8 mouse cellular contexts compared by ENCODE assay signal in genomic region chr19:5956685-5957084, GRCm38 (mm10). TPM values are rescaled to one million over a fixed set of nuclear protein-coding genes. Genes with fewer than 3 reads are reported as not detected.
A peak's percentile ranks its signal among the peaks of the same experiment; 100 is the strongest.
DNase-seq lines count a peak whose midpoint lies in the region; ATAC-seq and TF ChIP-seq lines count a peak whose summit lies in the region.

No protein-coding gene starts in this region.

- no peak overlapping the region for H3K27ac ChIP-seq in limb, embryonic 14.5 days (replicated peaks; ENCODE audit: low read depth, low read length)

- no peak overlapping the region for H3K9ac ChIP-seq in limb, embryonic 14.5 days (ENCODE audit: low read depth, low read length, severe bottlenecking)

- peaks cover 72% of the 10 kb centered on the region for H3K36me3 ChIP-seq in limb, embryonic 14.5 days (ENCODE audit: control insufficient read depth, insufficient read depth, low read length)

- peak; percentile 50 for DNase-seq in ovary, adult 18-20 months (ENCODE audit: low spot score)
- no peak for DNase-seq in ovary, postnatal 10 days (ENCODE audit: low spot score)
- peak; percentile 92 to 95 for DNase-seq in cerebellum, postnatal 36 days
- peak; percentile 71 for DNase-seq in gastrocnemius, postnatal 25 days
- DNase-seq in kidney, adult 11 months = peak; percentile 60
- DNase-seq in limb, embryonic 14.5 days (ENCODE audit: low spot score) = peak; percentile 90
- DNase-seq in naive thymus-derived CD4-positive, alpha-beta T cell, adult 2 months (ENCODE audit: low read depth) = peak; percentile 84
- peak; percentile 48 for DNase-seq in telencephalon, adult 2 months (ENCODE audit: low read depth, low spot score)

- no peak overlapping the region for H3K4me2 ChIP-seq in limb, embryonic 14.5 days (replicated peaks; ENCODE audit: low read depth, low read length, severe bottlenecking)

- 32% methylated on average over 3 of the region's 3 CpGs for WGBS in limb, embryonic 14.5 days

- no peaks in the 10 kb centered on the region for H3K27me3 ChIP-seq in limb, embryonic 14.5 days (ENCODE audit: control insufficient read depth, insufficient read depth, low read length)

- peak; percentile 75; the same call in 1 of the 2 replicates for ATAC-seq in limb, embryonic 14.5 days (ENCODE audit: low FRiP score, low read depth)

- no peak overlapping the region for H3K4me3 ChIP-seq in limb, embryonic 14.5 days (replicated peaks; ENCODE audit: low read length)

- no peaks in the 10 kb centered on the region for H3K9me3 ChIP-seq in limb, embryonic 14.5 days (ENCODE audit: control insufficient read depth, low read length)

- no peaks in the 10 kb centered on the region for H3K4me1 ChIP-seq in limb, embryonic 14.5 days (ENCODE audit: control insufficient read depth, insufficient read depth, low read length)

- TF ChIP-seq POLR2A in limb, embryonic 14.5 days (IDR thresholded peaks at IDR 0.05; ENCODE audit: borderline replicate concordance, extremely low read depth, insufficient read depth, insufficient read length) = no peak

RNA-seq across cellular contexts. Expression of gene Pola2, which starts 7.3 kb away (rescaled TPM):
- 10 to 100 TPM in 1 of 2 experiments, 1 to 10 TPM in 1; 9.2 to 10.8 TPM for total RNA-seq in gastrocnemius, postnatal 25 days (2021)
- 87.9 and 109 TPM in 2 replicates for polyA plus RNA-seq in limb, embryonic 14.5 days (2012; rRNA removed)
- polyA plus RNA-seq in limb, embryonic 14.5 days (2014; fragmentation: Nextera tagmentation; extraction: Ambion mirVana) = 65.8 and 66.3 TPM in 2 replicates

RNA-seq across cellular contexts. Expression of gene Slc22a20, which starts 29.3 kb away (rescaled TPM):
- not detected for total RNA-seq in gastrocnemius, postnatal 25 days (2021)
- polyA plus RNA-seq in limb, embryonic 14.5 days (2012; rRNA removed) = not detected in 2 replicates
- not detected in 2 replicates for polyA plus RNA-seq in limb, embryonic 14.5 days (2014; fragmentation: Nextera tagmentation; extraction: Ambion mirVana)

RNA-seq across cellular contexts. Expression of gene Cdc42ep2, which starts 32.1 kb away (rescaled TPM):
- 10 to 100 TPM; 12.0 to 13.0 TPM for total RNA-seq in gastrocnemius, postnatal 25 days (2021)
- polyA plus RNA-seq in limb, embryonic 14.5 days (2012; rRNA removed) = 9.7 and 10.0 TPM in 2 replicates
- polyA plus RNA-seq in limb, embryonic 14.5 days (2014; fragmentation: Nextera tagmentation; extraction: Ambion mirVana) = 6.5 and 8.0 TPM in 2 replicates

RNA-seq across cellular contexts. Expression of gene Dpf2, which starts 43.9 kb away (rescaled TPM):
- total RNA-seq in gastrocnemius, postnatal 25 days (2021) = 10 to 100 TPM; 80.6 to 83.5 TPM
- 179 and 199 TPM in 2 replicates for polyA plus RNA-seq in limb, embryonic 14.5 days (2012; rRNA removed)
- 143 and 147 TPM in 2 replicates for polyA plus RNA-seq in limb, embryonic 14.5 days (2014; fragmentation: Nextera tagmentation; extraction: Ambion mirVana)

RNA-seq across cellular contexts. Expression of gene Capn1, which starts 59.0 kb away (rescaled TPM):
- total RNA-seq in gastrocnemius, postnatal 25 days (2021) = 10 to 100 TPM; 76.8 to 81.5 TPM
- polyA plus RNA-seq in limb, embryonic 14.5 days (2012; rRNA removed) = 29.0 and 33.4 TPM in 2 replicates
- polyA plus RNA-seq in limb, embryonic 14.5 days (2014; fragmentation: Nextera tagmentation; extraction: Ambion mirVana) = 18.0 and 19.7 TPM in 2 replicates
